Mouse (Mus musculus): ENCODE results near the gene Nit2. TPM values are rescaled to one million over a fixed set of nuclear protein-coding genes. Genes with fewer than 3 reads are reported as not detected.

Gene Nit2
- polyA plus RNA-seq, 1 experiment from 2014 or later, result 63.6 TPM

- 56% methylated on average over 6 of the region's 6 CpGs for WGBS
- H3K4me2 ChIP-seq (ENCODE audit: low read depth, low read length), result peak overlapping the region; percentile 79
- peak overlapping the region; percentile 99 for H3K4me3 ChIP-seq (ENCODE audit: low read depth, low read length)
- H3K27me3 ChIP-seq (ENCODE audit: control insufficient read depth, insufficient read depth, low read length), result no peaks in the 10 kb centered on the region
- ATAC-seq (ENCODE audit: low read depth), result no peak
- H3K9me3 ChIP-seq (ENCODE audit: control insufficient read depth, low read length), result no peaks in the 10 kb centered on the region
- peaks cover 15% of the 10 kb centered on the region for H3K4me1 ChIP-seq (ENCODE audit: control insufficient read depth, insufficient read depth, low read length)
- H3K9ac ChIP-seq (replicated peaks; ENCODE audit: low read depth, low read length), result peak overlapping the region; percentile 92; the same call in 1 of the 2 replicates
- no peaks in the 10 kb centered on the region for H3K36me3 ChIP-seq (ENCODE audit: control insufficient read depth, insufficient read depth, low read length)
- no peak overlapping the region for H3K27ac ChIP-seq (ENCODE audit: low read depth, low read length)
Measured at GRCm38 (mm10) chr16:57122682-57123445, 44.3 kb downstream of the Nit2 start.

GRCm38 (mm10) chr16:57121816-57122415 is 45.2 kb downstream of the Nit2 start:
- Histone ChIP-seq H3K4me1 (ENCODE audit: control insufficient read depth, insufficient read depth, low read length) (peaks cover 15% of the 10 kb centered on the region), H3K9ac (replicated peaks; ENCODE audit: low read depth, low read length) (peak overlapping the region; percentile 92), H3K4me3 (ENCODE audit: low read depth, low read length) (peak overlapping the region; percentile 99), H3K36me3 (ENCODE audit: control insufficient read depth, insufficient read depth, low read length) (no peaks in the 10 kb centered on the region), H3K4me2 (ENCODE audit: low read depth, low read length) (peak overlapping the region; percentile 79), H3K9me3 (ENCODE audit: control insufficient read depth, low read length) (no peaks in the 10 kb centered on the region), H3K27ac (ENCODE audit: low read depth, low read length) (peak overlapping the region; percentile 97), H3K27me3 (ENCODE audit: control insufficient read depth, insufficient read depth, low read length) (no peaks in the 10 kb centered on the region)
- under 1% methylated on average over 57 of the region's 59 CpGs for WGBS
- no peak; the same call in 1 of the 2 replicates for ATAC-seq (ENCODE audit: low read depth)

- WGBS, result 0% methylated on average over 36 of the region's 37 CpGs
- peak; percentile 99 for ATAC-seq (ENCODE audit: low read depth)
Measured at GRCm38 (mm10) chr16:57120913-57121815, 46.0 kb downstream of the Nit2 start, which contains the start of gene Tomm70a. Gene Tomm70a, plus strand, starts transcription at chr16:57121703.

GRCm38 (mm10) chr16:57117562-57117961 is 49.6 kb downstream of the Nit2 start:
- H3K4me2 ChIP-seq (ENCODE audit: low read depth, low read length), result no peak overlapping the region
- H3K9me3 ChIP-seq (ENCODE audit: control insufficient read depth, low read length), result no peaks in the 10 kb centered on the region
- H3K9ac ChIP-seq (replicated peaks; ENCODE audit: low read depth, low read length), result no peak overlapping the region
- H3K4me1 ChIP-seq (ENCODE audit: control insufficient read depth, insufficient read depth, low read length), result peaks cover under 1% of the 10 kb centered on the region; the same call in 1 of the 2 replicates
- no peak overlapping the region for H3K4me3 ChIP-seq (ENCODE audit: low read depth, low read length)
- no peak for ATAC-seq (ENCODE audit: low read depth)
- WGBS, result 77% methylated on average over 2 of the region's 2 CpGs
- H3K27me3 ChIP-seq (ENCODE audit: control insufficient read depth, insufficient read depth, low read length), result no peaks in the 10 kb centered on the region
- H3K36me3 ChIP-seq (ENCODE audit: control insufficient read depth, insufficient read depth, low read length), result no peaks in the 10 kb centered on the region
- H3K27ac ChIP-seq (ENCODE audit: low read depth, low read length), result no peak overlapping the region

More at GRCm38 (mm10) chr16:57120913-57121815, 46.0 kb downstream of the Nit2 start, which contains the start of gene Tomm70a:
- no peaks in the 10 kb centered on the region for H3K27me3 ChIP-seq (ENCODE audit: control insufficient read depth, insufficient read depth, low read length)
- H3K9ac ChIP-seq (replicated peaks; ENCODE audit: low read depth, low read length), result peak within 1 kb of the TSS; percentile 92
- peak within 1 kb of the TSS; percentile 97 for H3K27ac ChIP-seq (ENCODE audit: low read depth, low read length)
- H3K36me3 ChIP-seq (ENCODE audit: control insufficient read depth, insufficient read depth, low read length), result no peaks in the 10 kb centered on the region
- H3K4me3 ChIP-seq (ENCODE audit: low read depth, low read length), result peak within 1 kb of the TSS; percentile 99
- no peaks in the 10 kb centered on the region for H3K9me3 ChIP-seq (ENCODE audit: control insufficient read depth, low read length)
- peaks cover 15% of the 10 kb centered on the region for H3K4me1 ChIP-seq (ENCODE audit: control insufficient read depth, insufficient read depth, low read length)
- H3K4me2 ChIP-seq (ENCODE audit: low read depth, low read length), result peak within 1 kb of the TSS; percentile 79

GRCm38 (mm10) chr16:57116066-57116465 is 51.1 kb downstream of the Nit2 start:
- ATAC-seq (ENCODE audit: low read depth), result no peak
- H3K27me3 ChIP-seq (ENCODE audit: control insufficient read depth, insufficient read depth, low read length), result no peaks in the 10 kb centered on the region
- no peaks in the 10 kb centered on the region for H3K4me1 ChIP-seq (ENCODE audit: control insufficient read depth, insufficient read depth, low read length)
- H3K4me3 ChIP-seq (ENCODE audit: low read depth, low read length), result no peak overlapping the region
- no peaks in the 10 kb centered on the region for H3K9me3 ChIP-seq (ENCODE audit: control insufficient read depth, low read length)
- H3K9ac ChIP-seq (replicated peaks; ENCODE audit: low read depth, low read length), result no peak overlapping the region
- no peaks in the 10 kb centered on the region for H3K36me3 ChIP-seq (ENCODE audit: control insufficient read depth, insufficient read depth, low read length)
- no peak overlapping the region for H3K27ac ChIP-seq (ENCODE audit: low read depth, low read length)
- H3K4me2 ChIP-seq (ENCODE audit: low read depth, low read length), result no peak overlapping the region

Other genes starting within 250 kb of the Nit2 start
- gene Lnp1, start 239.3 kb downstream of the Nit2 start, polyA plus RNA-seq (2014; fragmentation: Nextera tagmentation; extraction: Ambion mirVana), result not detected in 2 replicates
- gene Tmem45a2, start 96.0 kb downstream of the Nit2 start, polyA plus RNA-seq (2014; fragmentation: Nextera tagmentation; extraction: Ambion mirVana), result 0.08 and 0.18 TPM in 2 replicates
- 85.7 and 95.8 TPM in 2 replicates for gene Tomm70a, start 45.6 kb downstream of the Nit2 start, polyA plus RNA-seq (2014; fragmentation: Nextera tagmentation; extraction: Ambion mirVana)
- gene Tbc1d23, start 64.2 kb upstream of the Nit2 start, polyA plus RNA-seq (2014; fragmentation: Nextera tagmentation; extraction: Ambion mirVana), result 42.9 and 46.7 TPM in 2 replicates
- gene Tmem30c, start 125.5 kb upstream of the Nit2 start, polyA plus RNA-seq (2014; fragmentation: Nextera tagmentation; extraction: Ambion mirVana), result 0.44 and 0.74 TPM in 2 replicates
- 1.8 and 4.0 TPM in 2 replicates for gene Filip1l, start 185.8 kb upstream of the Nit2 start, polyA plus RNA-seq (2014; fragmentation: Nextera tagmentation; extraction: Ambion mirVana)